Mouse (Mus musculus) hindbrain, embryonic 13.5 days (tissue): Measurements from ENCODE around the gene Agbl3. TPM values are rescaled to one million over a fixed set of nuclear protein-coding genes. Genes with fewer than 3 reads are reported as not detected.

Experiments
- ATAC-seq: fragments of 200-750 bp; cut with Nextera tagmentation; 2 replicates; pipeline ENCODE4 v1.8.0; 2017; ENCODE audit warnings: moderate TSS enrichment; ENCODE audit not compliant: low FRiP score
- H3K27ac ChIP-seq: fragments of 300-500 bp; sonication (generic); 2 replicates; pipeline ENCODE4 v1.5.1; 2015; ENCODE audit warnings: inconsistent platforms, mild to moderate bottlenecking, moderate library complexity
- H3K27me3 ChIP-seq: fragments of 300-500 bp; sonication (generic); 2 replicates; pipeline ENCODE4 v1.6.1; 2015; ENCODE audit warnings: mild to moderate bottlenecking, inconsistent platforms
- H3K36me3 ChIP-seq: fragments of 300-500 bp; sonication (generic); 2 replicates; pipeline ENCODE4 v1.6.1; 2015; ENCODE audit warnings: mild to moderate bottlenecking, inconsistent platforms
- H3K4me1 ChIP-seq: fragments of 300-500 bp; sonication (generic); replicated peaks from 2 replicates; pipeline ENCODE4 v1.6.1; 2015; ENCODE audit warnings: inconsistent platforms
- H3K4me2 ChIP-seq: fragments of 300-500 bp; sonication (generic); 2 replicates; pipeline ENCODE4 v1.6.1; 2015; ENCODE audit warnings: inconsistent platforms, mild to moderate bottlenecking, moderate library complexity
- H3K4me3 ChIP-seq: fragments of 300-500 bp; sonication (generic); 2 replicates; pipeline ENCODE4 v1.5.1; 2015; ENCODE audit warnings: mild to moderate bottlenecking, inconsistent platforms
- H3K9ac ChIP-seq: fragments of 300-500 bp; sonication (generic); 2 replicates; pipeline ENCODE4 v1.6.1; 2015; ENCODE audit warnings: mild to moderate bottlenecking, inconsistent platforms
- H3K9me3 ChIP-seq: fragments of 300-500 bp; sonication (generic); 2 replicates; pipeline ENCODE4 v1.6.1; 2016; ENCODE audit warnings: inconsistent platforms
- WGBS: fragments of 180-500 bp; shearing (Covaris S2); methylation state at CpG from one replicate; pipeline ENCODE4 v1.1.7; 2015; 5-methylcytosine and 5-hydroxymethylcytosine counted together
- polyA plus RNA-seq: library from polyadenylated mRNA; unstranded; fragments of >200 nt; fragmentation: Nextera tagmentation; extraction: Ambion mirVana; gene quantifications from 2 replicates; pipeline ENCODE4 v1.2.1, GENCODE M21; 2015

Gene Agbl3
- polyA plus RNA-seq, 1 experiment from 2014 or later, result 10.3 TPM

GRCm38 (mm10) chr6:34867995-34868350, 87.7 kb downstream of the Agbl3 start:
- H3K4me1 ChIP-seq, result 0 out of 2 replicates have a peak, but pooled peaks cover 6% of the 10 kb centered on the region
- H3K27ac ChIP-seq, result no peak overlapping the region
- H3K36me3 ChIP-seq, result no peaks in the 10 kb centered on the region
- H3K9ac ChIP-seq, result no peak overlapping the region
- no peak overlapping the region for H3K4me3 ChIP-seq
- H3K9me3 ChIP-seq, result no peaks in the 10 kb centered on the region
- no peak overlapping the region for H3K4me2 ChIP-seq
- H3K27me3 ChIP-seq, result no peaks in the 10 kb centered on the region
- no peak for ATAC-seq
- WGBS, result 78% methylated on average over 10 of the region's 10 CpGs

- H3K9ac ChIP-seq, result no peak overlapping the region
- H3K9me3 ChIP-seq, result no peaks in the 10 kb centered on the region
- ATAC-seq, result no peak
- H3K4me3 ChIP-seq, result no peak overlapping the region
- no peaks in the 10 kb centered on the region for H3K27me3 ChIP-seq
- H3K36me3 ChIP-seq, result no peaks in the 10 kb centered on the region
- H3K27ac ChIP-seq, result no peak overlapping the region
- no peak overlapping the region for H3K4me2 ChIP-seq
- WGBS, result 85% methylated on average over 20 of the region's 20 CpGs
- H3K4me1 ChIP-seq, result 0 out of 2 replicates have a peak, but pooled peaks cover 6% of the 10 kb centered on the region
Measured at GRCm38 (mm10) chr6:34868507-34869217, 88.4 kb downstream of the Agbl3 start.

GRCm38 (mm10) chr6:34869225-34869915, 89.1 kb downstream of the Agbl3 start:
- no peak for ATAC-seq
- no peaks in the 10 kb centered on the region for H3K27me3 ChIP-seq
- 86% methylated on average over 13 of the region's 13 CpGs for WGBS

GRCm38 (mm10) chr6:34870136-34870535, 89.9 kb downstream of the Agbl3 start:
- Histone ChIP-seq H3K36me3 (no peaks in the 10 kb centered on the region; the same call in 1 of the 2 replicates), H3K4me2 (no peak overlapping the region), H3K27me3 (no peaks in the 10 kb centered on the region), H3K4me1 (0 out of 2 replicates have a peak, but pooled peaks cover 10% of the 10 kb centered on the region), H3K27ac (no peak overlapping the region), H3K9me3 (no peaks in the 10 kb centered on the region), H3K4me3 (no peak overlapping the region), H3K9ac (no peak overlapping the region)
- no peak for ATAC-seq
- 82% methylated on average over 5 of the region's 5 CpGs for WGBS

More at GRCm38 (mm10) chr6:34869225-34869915, 89.1 kb downstream of the Agbl3 start:
- Histone ChIP-seq H3K4me2 (no peak overlapping the region), H3K4me3 (no peak overlapping the region), H3K9me3 (no peaks in the 10 kb centered on the region), H3K4me1 (0 out of 2 replicates have a peak, but pooled peaks cover 6% of the 10 kb centered on the region), H3K36me3 (no peaks in the 10 kb centered on the region; the same call in 1 of the 2 replicates), H3K9ac (no peak overlapping the region), H3K27ac (no peak overlapping the region)

GRCm38 (mm10) chr6:34870724-34871123, 90.5 kb downstream of the Agbl3 start:
- Histone ChIP-seq H3K27ac (no peak overlapping the region), H3K9ac (no peak overlapping the region; the same call in 1 of the 2 replicates), H3K4me1 (0 out of 2 replicates have a peak, but pooled peaks cover 10% of the 10 kb centered on the region), H3K4me2 (no peak overlapping the region), H3K4me3 (no peak overlapping the region), H3K36me3 (no peaks in the 10 kb centered on the region; the same call in 1 of the 2 replicates), H3K9me3 (no peaks in the 10 kb centered on the region), H3K27me3 (no peaks in the 10 kb centered on the region)
- 82% methylated on average over 5 of the region's 5 CpGs for WGBS
- no peak for ATAC-seq

- Histone ChIP-seq H3K9ac (no peak overlapping the region), H3K4me2 (no peak overlapping the region), H3K4me1 (peaks cover 17% of the 10 kb centered on the region), H3K27me3 (no peaks in the 10 kb centered on the region), H3K4me3 (no peak overlapping the region), H3K27ac (no peak overlapping the region), H3K36me3 (no peaks in the 10 kb centered on the region; the same call in 1 of the 2 replicates), H3K9me3 (no peaks in the 10 kb centered on the region)
- WGBS, result 90% methylated on average over 7 of the region's 7 CpGs
- ATAC-seq, result no peak
Measured at GRCm38 (mm10) chr6:34871929-34872328, 91.7 kb downstream of the Agbl3 start.

- Histone ChIP-seq H3K27ac (no peak overlapping the region), H3K4me2 (no peak overlapping the region), H3K9ac (no peak overlapping the region), H3K27me3 (no peaks in the 10 kb centered on the region), H3K4me1 (peaks cover 21% of the 10 kb centered on the region), H3K36me3 (no peaks in the 10 kb centered on the region; the same call in 1 of the 2 replicates), H3K9me3 (no peaks in the 10 kb centered on the region), H3K4me3 (no peak overlapping the region)
- 86% methylated on average over 10 of the region's 10 CpGs for WGBS
- no peak for ATAC-seq
Measured at GRCm38 (mm10) chr6:34872871-34873270, 92.6 kb downstream of the Agbl3 start.

GRCm38 (mm10) chr6:34874101-34874921, 94.1 kb downstream of the Agbl3 start:
- H3K4me3 ChIP-seq, result no peak overlapping the region
- H3K4me2 ChIP-seq, result no peak overlapping the region
- 0 out of 2 replicates have a peak overlapping the region, but pooled peaks have one; percentile 30 for H3K27ac ChIP-seq
- H3K9ac ChIP-seq, result no peak overlapping the region
- H3K36me3 ChIP-seq, result no peaks in the 10 kb centered on the region; the same call in 1 of the 2 replicates
- H3K4me1 ChIP-seq, result peaks cover 29% of the 10 kb centered on the region
- H3K27me3 ChIP-seq, result no peaks in the 10 kb centered on the region
- ATAC-seq, result no peak
- 79% methylated on average over 21 of the region's 21 CpGs for WGBS
- H3K9me3 ChIP-seq, result no peaks in the 10 kb centered on the region

- Histone ChIP-seq H3K27me3 (no peaks in the 10 kb centered on the region), H3K4me2 (no peak overlapping the region), H3K9me3 (no peaks in the 10 kb centered on the region), H3K9ac (0 out of 2 replicates have a peak overlapping the region, but pooled peaks have one; percentile 30), H3K27ac (no peak overlapping the region), H3K36me3 (peaks cover under 1% of the 10 kb centered on the region; the same call in 1 of the 2 replicates), H3K4me1 (peaks cover 29% of the 10 kb centered on the region), H3K4me3 (no peak overlapping the region)
- 92% methylated on average over 15 of the region's 15 CpGs for WGBS
- no peak for ATAC-seq
Measured at GRCm38 (mm10) chr6:34875268-34875761, 95.1 kb downstream of the Agbl3 start.

- no peak for ATAC-seq
- Histone ChIP-seq H3K4me3 (no peak overlapping the region), H3K9me3 (no peaks in the 10 kb centered on the region), H3K27ac (peak overlapping the region; percentile 90; the same call in 1 of the 2 replicates), H3K27me3 (no peaks in the 10 kb centered on the region), H3K9ac (peak overlapping the region; percentile 83; the same call in 1 of the 2 replicates), H3K4me1 (peaks cover 29% of the 10 kb centered on the region), H3K4me2 (peak overlapping the region; percentile 71), H3K36me3 (peaks cover 8% of the 10 kb centered on the region)
- WGBS, result 64% methylated on average over 12 of the region's 12 CpGs
Measured at GRCm38 (mm10) chr6:34875966-34876834, 96.0 kb downstream of the Agbl3 start.

GRCm38 (mm10) chr6:34876835-34877156, 96.6 kb downstream of the Agbl3 start:
- peak overlapping the region; percentile 71 for H3K4me2 ChIP-seq
- peak overlapping the region; percentile 83 for H3K9ac ChIP-seq
- peaks cover 29% of the 10 kb centered on the region for H3K4me1 ChIP-seq
- H3K27me3 ChIP-seq, result no peaks in the 10 kb centered on the region
- WGBS, result 56% methylated on average over 2 of the region's 2 CpGs
- H3K9me3 ChIP-seq, result no peaks in the 10 kb centered on the region
- H3K4me3 ChIP-seq, result peak overlapping the region; percentile 60
- no peak for ATAC-seq
- peaks cover 12% of the 10 kb centered on the region for H3K36me3 ChIP-seq
- peak overlapping the region; percentile 90 for H3K27ac ChIP-seq
